In the genomic region with DNA sequence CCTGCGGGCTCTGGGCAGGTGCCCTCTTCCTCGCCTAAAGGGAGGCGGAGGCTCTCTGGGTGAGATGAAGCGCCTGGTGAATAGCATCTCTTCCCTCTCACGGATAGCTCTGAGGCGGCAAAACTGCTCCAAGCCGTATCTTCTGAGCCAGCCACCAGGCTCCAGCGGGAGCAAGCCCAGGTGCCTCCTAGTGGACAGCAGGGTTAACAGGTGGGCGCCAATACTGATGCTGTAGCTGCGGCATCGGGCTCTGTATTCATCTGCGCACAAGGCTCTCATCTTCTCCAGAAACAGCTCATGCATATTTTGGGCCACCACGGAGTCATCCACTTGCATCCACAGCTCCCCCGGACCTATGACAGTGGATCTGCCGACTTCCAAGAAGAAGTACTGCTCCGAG, we compare ENCODE assay signal across 8 mouse cellular contexts. TPM values are rescaled to one million over a fixed set of nuclear protein-coding genes. Genes with fewer than 3 reads are reported as not detected.
A peak's percentile ranks its signal among the peaks of the same experiment; 100 is the strongest.
DNase-seq lines count a peak whose midpoint lies in the region; ATAC-seq and TF ChIP-seq lines count a peak whose summit lies in the region.

No protein-coding gene starts in this region.

- no peaks in the 10 kb centered on the region for H3K36me3 ChIP-seq in intestine, embryonic 15.5 days
- no peaks in the 10 kb centered on the region for H3K36me3 ChIP-seq in midbrain, embryonic 13.5 days

- peak; percentile 56; the same call in 1 of the 2 replicates for ATAC-seq in intestine, embryonic 15.5 days
- ATAC-seq in midbrain, embryonic 13.5 days = 0 out of 2 replicates have a peak, but pooled peaks have one; percentile 10
- ATAC-seq in monocyte, adult 5-6 weeks (replicated peaks; ENCODE audit: insufficient number of reproducible peaks, low FRiP score, low TSS enrichment, poor library complexity, severe bottlenecking) = no peak

- no peak for TF ChIP-seq CTCF in gastrocnemius, adult 2 months (IDR thresholded peaks at IDR 0.05)

- H3K9ac ChIP-seq in intestine, embryonic 15.5 days = no peak overlapping the region
- H3K9ac ChIP-seq in midbrain, embryonic 13.5 days (replicated peaks) = 0 out of 2 replicates have a peak overlapping the region, but pooled peaks have one; percentile 44

- no peak for DNase-seq in gastrocnemius, adult 2 months
- DNase-seq in gastrocnemius, postnatal 14 days = no peak
- peak; percentile 28 for DNase-seq in embryo, embryonic 9.5 days (ENCODE audit: extremely low spot score)
- no peak for DNase-seq in urinary bladder, postnatal 25 days (ENCODE audit: low spot score)
- DNase-seq in urinary bladder, postnatal 36 days (ENCODE audit: low spot score in 2 of 2) = no peak

- 32% methylated on average over 16 of the region's 16 CpGs for WGBS in intestine, embryonic 15.5 days
- 28% methylated on average over 16 of the region's 16 CpGs for WGBS in midbrain, embryonic 13.5 days

- H3K27me3 ChIP-seq in intestine, embryonic 15.5 days (replicated peaks) = peaks cover 50% of the 10 kb centered on the region
- peaks cover 79% of the 10 kb centered on the region for H3K27me3 ChIP-seq in midbrain, embryonic 13.5 days

- 0 out of 2 replicates have a peak overlapping the region, but pooled peaks have one; percentile 52 for H3K4me3 ChIP-seq in gastrocnemius, adult 2 months
- H3K4me3 ChIP-seq in intestine, embryonic 15.5 days (replicated peaks) = 0 out of 2 replicates have a peak overlapping the region, but pooled peaks have one; percentile 31
- peak overlapping the region; percentile 48 for H3K4me3 ChIP-seq in midbrain, embryonic 13.5 days (replicated peaks)

- H3K4me2 ChIP-seq in intestine, embryonic 15.5 days (replicated peaks) = peak overlapping the region; percentile 67
- H3K4me2 ChIP-seq in midbrain, embryonic 13.5 days (replicated peaks) = peak overlapping the region; percentile 63

- H3K9me3 ChIP-seq in intestine, embryonic 15.5 days = no peaks in the 10 kb centered on the region
- H3K9me3 ChIP-seq in midbrain, embryonic 13.5 days = no peaks in the 10 kb centered on the region

- H3K4me1 ChIP-seq in intestine, embryonic 15.5 days (replicated peaks) = no peaks in the 10 kb centered on the region
- H3K4me1 ChIP-seq in midbrain, embryonic 13.5 days (replicated peaks) = peaks cover 20% of the 10 kb centered on the region

- H3K27ac ChIP-seq in gastrocnemius, adult 2 months = no peak overlapping the region
- no peak overlapping the region for H3K27ac ChIP-seq in intestine, embryonic 15.5 days
- no peak overlapping the region for H3K27ac ChIP-seq in midbrain, embryonic 13.5 days

- intact Hi-C loops in gastrocnemius, adult 2 months (cut with DNase I) = no loop called here
- intact Hi-C loops in gastrocnemius, postnatal 14 days (cut with DNase I; ENCODE audit: low total_unique reads) = no loop called here

RNA-seq across cellular contexts. Expression of gene Irs4, which starts 1.1 kb away (rescaled TPM):
- total RNA-seq in gastrocnemius, adult 2 months (2021) = not detected
- not detected for total RNA-seq in gastrocnemius, postnatal 14 days (2021)
- polyA plus RNA-seq in intestine, embryonic 15.5 days (2015; fragmentation: Nextera tagmentation; extraction: Ambion mirVana) = 0.28 and 0.30 TPM in 2 replicates
- polyA plus RNA-seq in midbrain, embryonic 13.5 days (2015; fragmentation: Nextera tagmentation; extraction: Ambion mirVana) = 1.4 and 2.0 TPM in 2 replicates
- not detected in 3 replicates for total RNA-seq in monocyte, adult 5-6 weeks (2017)
